Mouse (Mus musculus) urinary bladder, adult 2 months (tissue): Measurements from ENCODE around the gene Gm42669. TPM values are rescaled to one million over a fixed set of nuclear protein-coding genes. Genes with fewer than 3 reads are reported as not detected.
A peak's percentile ranks its signal among the peaks of the same experiment; 100 is the strongest.

Experiments used
- DNase-seq: peaks from one replicate; pipeline ENCODE4 v3.0.0; 2022; ENCODE audit warnings: low spot score
- polyA plus RNA-seq: library from polyadenylated mRNA; depleted of rRNA; stranded (reverse); fragments of >200 nt; gene quantifications from 2 replicates; pipeline ENCODE4 v1.2.3, GENCODE M21; 2012; rRNA removed

The Gm42669 gene
- polyA plus RNA-seq, 1 experiment: 0.04 TPM

- DNase-seq: no peak
Measured at GRCm38 (mm10) chr5:107521386-107521785, 14.0 kb downstream of the Gm42669 start.

DNA sequence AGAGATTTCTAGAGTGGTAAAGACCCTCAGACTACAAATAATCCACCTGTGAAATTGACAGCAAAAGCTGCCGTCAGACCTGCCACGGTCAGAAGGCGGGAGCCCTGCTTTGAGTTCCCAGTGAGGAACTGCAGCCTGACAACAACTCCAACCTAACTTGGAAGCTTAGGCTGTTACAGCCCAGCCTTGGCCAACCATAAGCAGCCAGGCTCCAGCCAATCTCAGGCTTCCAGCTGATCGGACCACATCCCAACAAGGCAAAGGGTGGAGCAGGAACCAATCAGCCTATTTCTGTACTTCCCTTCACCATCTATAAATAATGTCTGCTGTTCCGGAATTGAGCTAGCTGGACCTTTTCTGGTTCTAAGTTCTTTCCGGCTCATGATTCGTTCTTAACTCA lies 14.5 kb downstream of the Gm42669 start:
- no peak for DNase-seq

DNA sequence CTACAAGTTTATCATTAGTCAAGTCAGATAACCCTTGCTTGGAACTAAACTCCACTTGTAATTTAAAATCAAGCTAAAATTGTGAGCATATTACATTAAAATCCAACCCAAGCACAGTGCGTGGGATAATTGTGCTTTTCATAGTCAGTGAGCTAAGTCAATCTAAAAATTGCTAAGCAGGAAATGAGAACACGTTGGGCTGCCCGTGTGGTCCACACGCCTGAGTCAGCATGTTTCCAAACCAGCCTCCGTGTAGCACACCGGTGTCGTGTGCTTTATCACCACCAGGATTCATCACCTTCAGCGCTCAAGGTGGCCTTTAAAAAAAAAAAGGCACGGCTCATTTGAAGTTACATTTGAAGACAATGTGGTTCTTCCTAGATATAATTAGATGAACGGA lies 16.9 kb downstream of the Gm42669 start:
- no peak for DNase-seq

GRCm38 (mm10) chr5:107528856-107529255 lies 21.4 kb downstream of the Gm42669 start:
- no peak for DNase-seq

DNA sequence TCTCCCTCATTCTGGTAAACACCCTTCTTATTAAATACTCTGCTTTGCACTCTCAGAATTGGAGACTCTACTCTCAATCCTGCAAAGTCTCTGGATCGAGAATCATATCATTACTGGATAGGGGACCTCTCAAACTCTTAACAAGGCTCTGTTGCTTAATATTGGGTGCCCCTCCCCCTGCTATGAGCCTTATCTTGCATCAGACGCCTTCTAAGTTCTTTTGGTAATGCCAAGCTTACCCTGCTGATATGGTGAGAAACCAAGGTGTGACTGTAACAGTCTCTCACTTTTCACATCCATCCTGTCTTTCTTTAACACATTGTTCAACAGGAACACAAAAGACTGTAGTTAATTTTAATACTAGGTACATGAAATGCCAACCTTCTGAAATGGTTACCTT lies 26.2 kb downstream of the Gm42669 start:
- DNase-seq: no peak

- DNase-seq: no peak
Measured at GRCm38 (mm10) chr5:107534581-107534980, 27.2 kb downstream of the Gm42669 start, which contains the start of gene 1700028K03Rik. TSS of gene 1700028K03Rik (plus strand) at chr5:107534709.

DNA sequence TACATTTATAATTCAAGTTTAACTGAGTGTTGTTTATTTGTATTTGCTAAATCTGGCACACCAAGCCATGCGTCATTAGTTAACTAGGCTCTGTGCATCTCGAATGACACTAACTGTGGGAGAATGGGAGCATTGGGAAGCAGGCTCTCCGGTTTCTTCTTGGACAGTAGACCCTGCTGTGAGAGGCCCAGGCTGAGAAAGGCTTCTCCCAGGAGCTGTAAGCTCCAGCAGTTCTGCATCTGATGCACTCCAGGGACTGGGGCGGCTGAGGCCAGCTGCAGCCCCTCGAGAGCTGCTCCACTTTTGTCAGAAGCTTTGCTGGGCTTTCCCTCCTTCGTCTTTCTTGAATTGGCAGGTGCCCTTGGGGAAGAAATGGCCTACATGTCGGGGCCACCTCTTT lies 34.3 kb downstream of the Gm42669 start:
- no peak for DNase-seq

GRCm38 (mm10) chr5:107545927-107546326 lies 38.5 kb downstream of the Gm42669 start:
- DNase-seq: no peak

DNA sequence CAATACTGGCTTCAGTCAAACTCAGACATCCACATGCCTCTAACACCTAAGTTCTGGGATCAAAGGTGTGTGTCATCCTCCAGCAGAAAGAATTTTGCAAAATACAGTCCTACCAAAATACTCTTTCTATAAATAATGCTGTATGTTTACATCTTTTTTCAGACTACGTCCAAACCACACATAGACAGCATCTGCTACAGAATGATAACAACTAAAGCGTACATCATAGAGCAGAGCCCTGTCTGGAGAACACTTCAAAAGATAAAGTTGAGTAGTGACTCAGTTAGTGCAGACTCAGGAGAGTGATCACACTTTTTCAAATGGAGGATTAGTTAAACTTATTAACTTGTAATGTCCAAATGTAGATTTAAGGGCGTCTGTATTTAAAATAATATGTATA lies 40.5 kb downstream of the Gm42669 start:
- no peak for DNase-seq

DNA sequence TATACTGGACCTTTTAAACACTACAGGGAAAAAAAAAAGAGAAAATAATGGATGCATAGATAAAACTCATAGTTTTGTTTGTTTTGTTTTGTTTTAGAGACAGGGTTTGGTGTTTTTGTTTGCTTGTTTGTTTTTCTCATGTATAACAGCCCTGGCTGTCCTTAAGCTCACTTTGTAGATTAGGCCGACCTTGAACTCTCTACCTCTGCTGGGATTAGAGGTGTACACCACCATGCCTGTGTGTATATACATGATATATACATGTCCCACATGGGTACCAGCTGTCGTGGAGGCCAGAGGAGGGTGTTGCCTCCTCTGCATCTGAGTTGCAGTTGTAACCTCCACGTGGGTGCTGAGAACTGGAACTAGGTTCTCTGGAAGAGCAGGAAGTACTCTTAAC lies 41.0 kb downstream of the Gm42669 start:
- no peak for DNase-seq

GRCm38 (mm10) chr5:107554336-107554735 lies 46.9 kb downstream of the Gm42669 start:
- DNase-seq: no peak

DNA sequence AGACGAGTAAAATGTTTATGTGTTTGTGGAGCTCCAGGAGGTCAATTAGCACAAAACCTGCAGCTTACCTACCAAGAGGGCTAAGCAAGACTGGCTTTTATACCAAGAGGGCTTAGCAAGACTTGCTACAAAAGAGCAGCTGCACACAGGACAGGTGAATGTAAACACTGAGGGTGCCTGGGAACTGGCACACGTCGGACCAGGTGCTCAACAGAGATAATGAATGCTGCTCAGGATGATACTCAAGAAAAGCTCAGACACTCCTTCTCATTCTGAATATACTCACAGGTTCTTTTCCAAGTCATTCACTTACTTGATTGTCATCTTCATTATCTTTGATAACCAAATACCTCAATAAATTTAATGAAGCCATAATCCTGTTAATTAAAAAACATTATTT lies 49.5 kb downstream of the Gm42669 start:
- no peak for DNase-seq

DNA sequence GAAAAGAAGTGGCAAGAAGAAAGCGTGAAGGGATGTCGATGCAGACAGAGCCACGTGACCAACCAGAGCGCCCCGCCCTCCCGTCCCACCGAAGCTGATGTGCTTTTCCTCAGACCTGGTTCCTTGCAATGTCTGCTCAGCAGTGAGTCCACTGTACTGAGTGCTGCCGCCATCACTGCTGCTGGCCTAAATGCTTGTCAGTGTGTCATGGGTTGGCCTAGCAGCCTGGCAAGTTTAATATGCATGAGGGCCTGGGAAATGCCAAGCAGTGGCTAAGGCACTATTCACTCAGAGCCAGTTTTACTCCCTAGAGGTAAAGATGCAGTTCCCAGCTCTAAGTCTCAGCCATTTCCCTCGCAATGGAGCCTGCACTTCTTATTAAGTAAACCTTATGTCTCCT lies 61.7 kb downstream of the Gm42669 start:
- no peak for DNase-seq

GRCm38 (mm10) chr5:107597301-107598077 lies 90.1 kb downstream of the Gm42669 start, which contains the start of the genes Rpap2 and Glmn:
TSS of gene Rpap2 (plus strand) at chr5:107597373.
TSS of gene Glmn (minus strand) at chr5:107597888.
- DNase-seq: peak; percentile 85

DNA sequence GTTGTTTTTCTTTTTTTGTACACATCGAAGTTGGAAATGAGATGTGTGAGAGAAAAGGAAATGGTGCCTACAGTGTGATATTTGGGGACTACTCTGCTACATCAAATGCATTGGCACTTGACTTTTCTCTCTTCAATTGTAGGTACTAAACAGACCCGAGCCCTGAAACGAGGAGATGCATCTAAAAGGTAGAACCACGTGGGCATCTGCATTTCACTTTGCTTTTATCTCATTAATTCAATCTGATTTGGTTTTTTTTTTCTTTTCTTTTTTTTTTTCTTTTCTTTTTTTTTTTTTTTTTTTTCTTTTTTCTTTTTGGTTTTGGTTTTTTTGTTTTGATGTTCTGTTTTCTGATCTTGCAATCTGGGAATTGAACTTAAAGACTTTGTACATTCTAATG lies 91.0 kb downstream of the Gm42669 start:
- no peak for DNase-seq

DNA sequence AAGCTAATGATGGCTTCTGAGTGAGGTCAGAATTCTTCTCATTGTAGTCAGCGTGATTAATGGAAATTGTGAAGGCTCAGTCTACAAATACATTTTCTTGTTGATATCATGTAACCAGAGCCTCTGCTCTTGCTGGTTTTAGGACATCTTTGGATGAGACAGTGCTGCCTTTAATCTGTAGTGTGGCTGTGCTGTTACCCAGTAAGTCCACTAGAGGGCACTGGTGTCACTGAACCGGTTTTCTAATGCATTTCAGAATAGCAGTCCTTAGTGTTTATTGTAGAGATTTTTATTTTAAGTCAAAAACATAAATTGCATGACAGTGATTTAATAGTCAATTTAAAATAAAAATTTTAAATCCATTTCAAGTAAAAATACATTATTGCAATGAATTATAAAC lies 103.8 kb downstream of the Gm42669 start:
- DNase-seq: no peak

GRCm38 (mm10) chr5:107617986-107618385 lies 110.6 kb downstream of the Gm42669 start:
- DNase-seq: no peak

DNA sequence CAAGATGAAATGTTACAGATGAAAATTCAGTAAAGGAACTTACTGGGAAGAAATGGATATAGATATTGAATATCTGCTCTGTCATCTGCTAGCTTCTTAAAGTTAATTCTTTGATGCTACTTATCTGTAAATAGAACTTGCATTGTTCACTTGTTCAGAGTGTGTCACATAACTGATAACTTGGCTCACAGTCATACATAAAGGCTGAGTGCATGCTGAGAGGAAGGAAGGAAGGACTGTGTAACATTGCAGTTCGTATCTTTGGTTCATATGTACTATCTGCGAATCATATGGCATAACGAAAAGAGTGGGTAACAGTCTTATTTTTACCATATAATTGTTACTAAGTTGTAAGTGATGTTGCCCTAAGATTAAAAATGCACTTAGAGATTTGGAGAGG lies 113.9 kb downstream of the Gm42669 start:
- no peak for DNase-seq

Other genes starting within 250 kb of the Gm42669 start
- 42.5 and 61.3 TPM in 2 replicates for gene Tgfbr3, start 218.0 kb upstream of the Gm42669 start, polyA plus RNA-seq
- gene Brdt, start 176.5 kb upstream of the Gm42669 start, polyA plus RNA-seq: 2.5 and 2.7 TPM in 2 replicates
- gene Ephx4, start 104.9 kb upstream of the Gm42669 start, polyA plus RNA-seq: 0.40 and 0.70 TPM in 2 replicates
- not detected in 2 replicates for gene Lpcat2b, start 76.1 kb upstream of the Gm42669 start, polyA plus RNA-seq
- 3.5 and 3.7 TPM in 2 replicates for gene Btbd8, start 69.6 kb upstream of the Gm42669 start, polyA plus RNA-seq
- gene 1700028K03Rik, start 27.1 kb downstream of the Gm42669 start, polyA plus RNA-seq: 0.06 TPM in 1 of 2 replicates, not detected in the other
- gene Rpap2, start 89.8 kb downstream of the Gm42669 start, polyA plus RNA-seq: 13.5 and 15.1 TPM in 2 replicates
- 6.5 and 8.0 TPM in 2 replicates for gene Glmn, start 90.3 kb downstream of the Gm42669 start, polyA plus RNA-seq
- 0.46 and 0.52 TPM in 2 replicates for gene Gfi1, start 218.4 kb downstream of the Gm42669 start, polyA plus RNA-seq